Mouse (Mus musculus): ENCODE results near the gene Plekhh2. TPM values are rescaled to one million over a fixed set of nuclear protein-coding genes. Genes with fewer than 3 reads are reported as not detected.

The Plekhh2 gene
- polyA plus RNA-seq, 1 experiment from 2014 or later: 12.7 TPM

- WGBS: 71% methylated on average over 8 of the region's 8 CpGs
- ATAC-seq (replicated peaks; ENCODE audit: low FRiP score, low TSS enrichment, low read depth): no peak
- Histone ChIP-seq H3K27ac (ENCODE audit: low read depth) (no peak overlapping the region), H3K9me3 (ENCODE audit: control insufficient read depth, low read length) (no peaks in the 10 kb centered on the region), H3K4me1 (replicated peaks; ENCODE audit: control insufficient read depth, insufficient read depth, low read length) (peaks cover 12% of the 10 kb centered on the region; the same call in 1 of the 2 replicates), H3K9ac (ENCODE audit: low read length) (no peak overlapping the region), H3K4me3 (ENCODE audit: low read depth, low read length) (no peak overlapping the region), H3K27me3 (replicated peaks; ENCODE audit: control insufficient read depth, insufficient read depth, low read length) (no peaks in the 10 kb centered on the region), H3K4me2 (ENCODE audit: low read length) (no peak overlapping the region), H3K36me3 (ENCODE audit: control insufficient read depth, insufficient read depth, low read length) (no peaks in the 10 kb centered on the region)
- DNase-seq (ENCODE audit: low spot score): no peak
Measured at GRCm38 (mm10) chr17:84658951-84659350, 147.3 kb downstream of the Plekhh2 start.

DNA sequence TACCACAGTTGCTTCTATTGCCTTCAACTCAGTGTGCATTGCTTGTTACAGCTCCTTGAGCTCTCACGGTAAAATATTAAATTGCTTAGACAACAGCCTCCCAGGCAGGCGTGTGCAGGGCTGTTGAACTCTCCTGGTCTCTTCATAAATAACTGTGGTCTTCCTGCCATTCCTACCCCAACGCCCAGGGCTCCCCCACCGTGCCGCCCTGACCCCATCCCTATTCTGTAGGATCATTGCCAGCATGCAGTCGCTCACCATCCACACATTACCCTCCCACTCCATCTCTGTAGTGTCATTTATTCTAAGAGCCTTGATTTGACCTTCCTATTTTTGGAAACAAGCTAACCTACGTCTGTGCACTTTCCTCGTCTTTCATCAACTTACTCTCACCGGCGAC is 153.4 kb downstream of the Plekhh2 start:
- Histone ChIP-seq H3K9me3 (ENCODE audit: control insufficient read depth, low read length) (no peaks in the 10 kb centered on the region), H3K4me1 (replicated peaks; ENCODE audit: control insufficient read depth, insufficient read depth, low read length) (peaks cover 8% of the 10 kb centered on the region), H3K27me3 (replicated peaks; ENCODE audit: control insufficient read depth, insufficient read depth, low read length) (no peaks in the 10 kb centered on the region), H3K4me3 (ENCODE audit: low read depth, low read length) (no peak overlapping the region), H3K9ac (ENCODE audit: low read length) (no peak overlapping the region), H3K36me3 (ENCODE audit: control insufficient read depth, insufficient read depth, low read length) (no peaks in the 10 kb centered on the region), H3K4me2 (ENCODE audit: low read length) (no peak overlapping the region), H3K27ac (ENCODE audit: low read depth) (no peak overlapping the region)
- ATAC-seq (replicated peaks; ENCODE audit: low FRiP score, low TSS enrichment, low read depth) (no peak), DNase-seq (ENCODE audit: low spot score) (no peak)
- 36% methylated on average over 10 of the region's 10 CpGs for WGBS

GRCm38 (mm10) chr17:84665691-84666090 is 154.0 kb downstream of the Plekhh2 start:
- DNase-seq (ENCODE audit: low spot score): no peak
- Histone ChIP-seq H3K9me3 (ENCODE audit: control insufficient read depth, low read length) (no peaks in the 10 kb centered on the region), H3K27ac (ENCODE audit: low read depth) (no peak overlapping the region; the same call in 1 of the 2 replicates), H3K9ac (ENCODE audit: low read length) (no peak overlapping the region), H3K4me2 (ENCODE audit: low read length) (no peak overlapping the region), H3K4me3 (ENCODE audit: low read depth, low read length) (no peak overlapping the region), H3K4me1 (replicated peaks; ENCODE audit: control insufficient read depth, insufficient read depth, low read length) (peaks cover 8% of the 10 kb centered on the region), H3K27me3 (replicated peaks; ENCODE audit: control insufficient read depth, insufficient read depth, low read length) (no peaks in the 10 kb centered on the region), H3K36me3 (ENCODE audit: control insufficient read depth, insufficient read depth, low read length) (no peaks in the 10 kb centered on the region)
- ATAC-seq (replicated peaks; ENCODE audit: low FRiP score, low TSS enrichment, low read depth): peak; percentile 49; the same call in 1 of the 2 replicates
- WGBS: 22% methylated on average over 9 of the region's 9 CpGs

GRCm38 (mm10) chr17:84667848-84668247 is 156.2 kb downstream of the Plekhh2 start:
- ATAC-seq (replicated peaks; ENCODE audit: low FRiP score, low TSS enrichment, low read depth): no peak
- 80% methylated on average over 3 of the region's 3 CpGs for WGBS
- no peak for DNase-seq (ENCODE audit: low spot score)
- Histone ChIP-seq H3K9ac (ENCODE audit: low read length) (no peak overlapping the region), H3K4me3 (ENCODE audit: low read depth, low read length) (no peak overlapping the region), H3K27ac (ENCODE audit: low read depth) (no peak overlapping the region), H3K36me3 (ENCODE audit: control insufficient read depth, insufficient read depth, low read length) (no peaks in the 10 kb centered on the region), H3K4me2 (ENCODE audit: low read length) (no peak overlapping the region), H3K9me3 (ENCODE audit: control insufficient read depth, low read length) (no peaks in the 10 kb centered on the region), H3K4me1 (replicated peaks; ENCODE audit: control insufficient read depth, insufficient read depth, low read length) (peaks cover 8% of the 10 kb centered on the region), H3K27me3 (replicated peaks; ENCODE audit: control insufficient read depth, insufficient read depth, low read length) (no peaks in the 10 kb centered on the region)

Other genes with a start within 250 kb of the Plekhh2 start
- 10.8 and 12.3 TPM in 2 replicates for gene Thada, start 45.7 kb upstream of the Plekhh2 start, polyA plus RNA-seq (2014; fragmentation: Nextera tagmentation; extraction: Ambion mirVana)
- 29.6 and 31.1 TPM in 2 replicates for gene Dync2li1, start 114.6 kb downstream of the Plekhh2 start, polyA plus RNA-seq (2014; fragmentation: Nextera tagmentation; extraction: Ambion mirVana)
- gene Abcg8, start 164.4 kb downstream of the Plekhh2 start, polyA plus RNA-seq (2014; fragmentation: Nextera tagmentation; extraction: Ambion mirVana): 0.09 TPM in 1 of 2 replicates, not detected in the other
- 1.1 and 2.3 TPM in 2 replicates for gene Abcg5, start 171.1 kb downstream of the Plekhh2 start, polyA plus RNA-seq (2014; fragmentation: Nextera tagmentation; extraction: Ambion mirVana)